Mouse (Mus musculus) neural tube, embryonic 10.5 days (tissue): ENCODE results near the gene Tlr12.
"Not testable (repeated sequence)": the region's sequence is repeated elsewhere in the genome, so short reads cannot be mapped to it uniquely, and the experiment has no call there.

Source experiments
- DNase-seq: peaks from one replicate; pipeline ENCODE4 v3.0.0-alpha.2; 2017; ENCODE audit warnings: low spot score; ENCODE audit errors: extremely low spot score

The Tlr12 gene

DNA sequence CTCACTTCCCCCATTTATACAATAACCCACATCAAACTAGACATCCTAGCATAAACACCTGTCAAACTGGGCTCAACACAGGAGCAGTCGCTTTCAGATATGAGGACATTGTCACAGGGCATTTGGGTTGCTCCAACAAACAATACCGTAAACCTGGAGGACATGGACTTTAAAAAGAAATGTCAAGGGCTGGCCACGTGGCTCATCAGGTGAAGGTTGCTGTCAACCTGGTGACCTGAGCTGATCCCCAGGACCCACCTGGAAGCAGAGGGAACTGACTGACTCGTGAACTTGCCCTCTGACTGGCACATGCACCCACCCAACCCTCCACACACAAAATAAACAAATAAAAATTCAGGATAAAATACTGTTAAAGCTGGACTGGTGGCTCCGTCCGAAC, 2.2 kb upstream of the Tlr12 start:
- DNase-seq: no peak

GRCm38 (mm10) chr4:128618963-128619362, 544 bp upstream of the Tlr12 start:
- no peak for DNase-seq

GRCm38 (mm10) chr4:128617363-128618120, 877 bp downstream of the Tlr12 start:
- DNase-seq: no peak

- no peak for DNase-seq
Measured at GRCm38 (mm10) chr4:128615761-128616160, 2.7 kb downstream of the Tlr12 start.

DNA sequence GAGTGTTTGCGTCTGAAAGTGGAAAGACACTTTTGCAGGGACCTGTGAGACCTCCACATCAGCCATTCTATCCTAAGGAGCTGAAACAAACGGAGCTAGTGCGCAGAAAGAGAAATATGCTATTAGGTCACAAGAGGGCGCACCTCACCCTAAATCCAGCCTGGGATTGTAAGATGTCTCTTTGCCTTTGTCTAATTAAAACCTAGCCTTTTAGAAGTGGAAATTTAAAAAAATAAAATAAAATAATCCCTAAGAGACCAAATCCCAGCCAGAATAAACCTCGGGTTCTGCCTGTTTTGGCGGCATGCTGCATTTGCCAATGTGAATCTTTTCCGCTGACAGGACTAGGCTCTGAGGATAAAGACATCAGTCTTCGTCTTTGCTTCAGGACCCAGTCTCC, 5.1 kb downstream of the Tlr12 start:
- peak; percentile 61 for DNase-seq

- DNase-seq: not testable (repeated sequence)
Measured at GRCm38 (mm10) chr4:128611726-128612125, 6.7 kb downstream of the Tlr12 start.

DNA sequence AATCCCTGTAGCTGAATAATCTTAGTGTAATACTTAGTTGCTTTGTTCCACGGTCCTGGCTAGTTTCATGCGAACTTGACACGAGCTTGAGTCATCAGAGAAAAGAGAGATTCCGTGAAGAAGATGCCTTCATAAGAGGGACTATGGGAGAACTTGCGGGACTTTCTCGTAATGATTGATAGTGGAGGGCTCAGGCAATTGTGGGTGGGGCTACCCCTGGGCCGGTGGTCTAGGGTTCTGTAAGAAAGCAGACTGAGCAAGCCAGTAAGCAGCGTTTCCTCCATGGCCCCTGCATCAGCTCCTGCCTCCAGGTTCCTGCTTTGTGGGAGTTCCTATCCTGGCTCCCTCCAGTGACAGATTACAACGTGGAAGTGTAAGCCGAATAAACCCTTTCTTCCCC, 7.7 kb downstream of the Tlr12 start:
- DNase-seq: no peak

GRCm38 (mm10) chr4:128609925-128610402, 8.5 kb downstream of the Tlr12 start, which contains the start of gene Zscan20:
Gene Zscan20, minus strand, starts transcription at chr4:128610098.
- peak; percentile 95 for DNase-seq

DNA sequence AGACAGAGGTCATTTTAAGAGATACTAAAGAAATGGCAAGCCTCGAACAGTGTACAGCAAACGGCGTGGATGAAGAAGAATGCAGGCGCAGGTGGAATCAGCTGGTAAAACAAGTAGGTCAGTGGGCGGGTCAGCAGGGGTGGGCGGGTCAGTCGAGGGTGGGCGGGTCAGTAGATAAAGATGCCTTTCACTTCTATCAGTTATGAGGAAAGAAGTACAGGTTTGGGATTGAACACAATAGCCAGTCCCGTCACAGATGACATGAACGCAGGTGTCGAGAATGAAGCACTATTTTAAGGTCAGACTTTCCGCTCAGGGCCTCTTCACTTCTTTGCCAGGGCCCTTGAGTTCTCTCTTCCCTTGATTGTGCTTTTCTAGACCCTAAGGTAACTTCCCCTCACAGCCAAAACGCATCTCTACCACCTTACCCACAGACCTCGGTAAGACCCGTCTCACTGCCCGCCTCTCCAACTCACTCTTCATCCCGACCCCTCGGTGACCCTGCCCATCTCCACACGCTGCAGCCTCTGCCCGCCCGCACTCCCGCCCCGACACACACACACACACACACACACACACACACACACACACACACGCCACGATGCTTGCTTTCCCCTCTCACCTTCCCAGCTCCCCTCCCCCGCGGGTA, 9.0 kb downstream of the Tlr12 start:
- DNase-seq: no peak

GRCm38 (mm10) chr4:128607661-128608060, 10.8 kb downstream of the Tlr12 start:
- no peak for DNase-seq

DNA sequence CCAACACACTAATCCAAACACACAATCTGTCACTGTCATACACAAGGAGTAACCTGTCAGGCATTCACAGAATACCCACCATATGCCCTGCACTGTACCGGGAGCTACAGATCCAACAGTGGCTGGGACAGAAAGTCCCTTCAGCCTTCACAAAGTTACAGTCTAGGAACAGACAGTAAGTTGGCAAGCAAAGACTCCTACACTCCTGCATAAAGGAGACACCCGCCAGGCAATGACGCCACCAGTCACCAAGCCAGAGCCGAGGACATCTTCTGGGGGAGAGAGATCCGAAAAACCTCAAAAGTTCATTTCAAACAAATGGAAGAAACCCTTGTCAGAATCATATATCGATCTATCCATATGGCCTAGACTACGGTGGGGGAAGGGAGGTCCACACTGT, 11.8 kb downstream of the Tlr12 start:
- no peak for DNase-seq

DNA sequence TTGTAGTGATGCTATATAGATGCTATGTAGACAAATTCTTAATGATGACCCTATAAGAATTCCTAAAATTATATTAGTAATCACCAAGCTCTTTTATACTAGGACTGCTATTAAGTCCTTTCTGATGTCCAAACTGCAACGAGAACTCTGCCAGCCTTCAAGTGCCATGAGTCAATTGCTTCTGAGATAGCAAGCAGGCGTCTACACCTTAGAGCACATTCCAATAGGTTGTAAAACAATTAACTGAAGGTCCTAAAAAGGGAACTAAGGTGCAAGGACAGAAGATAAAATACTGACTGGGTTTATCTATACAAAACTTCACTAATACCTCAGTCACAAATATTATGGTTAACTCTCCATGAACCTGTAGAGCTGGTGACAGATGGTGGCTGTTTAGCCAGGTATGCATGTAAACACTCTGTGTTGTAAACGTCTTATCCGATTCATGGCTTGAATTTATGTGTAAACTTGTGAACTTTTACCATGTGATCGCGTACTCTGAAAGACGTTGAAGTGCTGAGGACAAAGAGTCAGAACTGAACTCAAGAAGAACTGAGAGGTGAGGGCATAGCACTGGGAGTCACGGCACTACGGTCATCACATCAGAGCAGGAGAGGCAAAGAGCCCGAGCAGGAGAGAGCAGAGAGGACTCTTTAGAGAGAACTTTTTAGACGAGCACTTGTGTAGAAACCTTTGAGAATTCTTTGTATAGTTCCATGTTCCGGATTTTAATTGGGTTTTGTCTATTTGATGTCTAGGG, 20.4 kb downstream of the Tlr12 start:
- DNase-seq: no peak

DNA sequence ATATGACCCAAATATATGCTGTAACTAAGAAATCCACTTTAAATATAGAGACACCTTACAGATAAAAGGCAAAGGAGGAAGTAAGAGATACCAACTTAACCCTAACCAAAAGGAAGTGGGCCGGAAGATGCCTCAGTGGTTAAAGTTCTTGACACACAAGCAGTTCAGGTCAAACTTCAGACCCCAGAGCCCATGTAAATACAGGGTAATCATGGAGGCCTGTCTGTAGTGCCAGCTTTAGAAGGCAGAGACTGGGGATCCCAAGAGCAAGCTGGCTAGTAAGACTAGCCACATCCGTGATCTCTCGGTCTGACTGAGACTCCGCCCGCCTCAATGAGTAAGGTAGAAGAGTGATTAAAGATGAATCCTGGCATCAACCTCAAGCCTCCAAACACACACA, 24.4 kb downstream of the Tlr12 start:
- DNase-seq: no peak

- DNase-seq: no peak
Measured at GRCm38 (mm10) chr4:128593286-128593685, 25.1 kb downstream of the Tlr12 start.

DNA sequence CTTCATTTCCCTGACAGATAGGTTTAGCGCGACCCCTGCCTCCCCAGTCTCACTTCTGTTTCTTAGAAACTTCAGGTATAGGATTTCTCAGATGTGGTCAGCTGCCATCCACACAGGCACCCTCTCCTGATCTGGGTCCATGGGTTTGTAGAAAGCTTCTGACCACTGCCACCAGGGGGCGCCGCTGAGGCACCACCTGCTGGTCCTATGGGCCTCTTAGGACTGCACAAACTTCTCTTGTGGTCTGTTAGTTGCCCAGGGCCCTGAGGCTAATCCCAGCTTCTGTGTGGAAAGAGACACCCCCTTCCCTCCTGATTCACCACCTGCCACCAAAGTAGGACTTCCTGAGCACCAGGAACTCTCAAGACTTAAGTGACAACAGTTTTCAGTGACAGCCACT, 39.2 kb downstream of the Tlr12 start:
- DNase-seq: no peak

GRCm38 (mm10) chr4:128575811-128576210, 42.6 kb downstream of the Tlr12 start:
- DNase-seq: no peak
